Mouse (Mus musculus) liver, postnatal 0 days (tissue): ENCODE data around the gene Fam83d. TPM values are rescaled to one million over a fixed set of nuclear protein-coding genes. Genes with fewer than 3 reads are reported as not detected.
A peak's percentile ranks its signal among the peaks of the same experiment; 100 is the strongest.

ENCODE experiments used
- ATAC-seq: fragments of 200-750 bp; cut with Nextera tagmentation; 2 replicates; pipeline ENCODE4 v1.8.0; 2017; ENCODE audit warnings: mild to moderate bottlenecking, moderate library complexity
- DNase-seq: peaks from one replicate; pipeline ENCODE4 v3.0.0-alpha.2; 2016
- H3K27ac ChIP-seq: fragments of 300-500 bp; sonication (generic); 2 replicates; pipeline ENCODE4 v1.5.1; 2014; ENCODE audit warnings: antibody characterized with exemption, moderate library complexity, mild to moderate bottlenecking, low read depth
- H3K27me3 ChIP-seq: fragments of 300-500 bp; sonication (generic); 2 replicates; pipeline ENCODE4 v1.6.1; 2014; ENCODE audit warnings: low read length, control low read depth, mixed read lengths; ENCODE audit not compliant: insufficient read depth
- H3K36me3 ChIP-seq: fragments of 300-500 bp; sonication (generic); replicated peaks from 2 replicates; pipeline ENCODE4 v1.6.1; 2014; ENCODE audit warnings: mild to moderate bottlenecking, control low read depth, low read length, moderate library complexity, mixed read lengths; ENCODE audit not compliant: insufficient read depth
- H3K4me1 ChIP-seq: fragments of 300-500 bp; sonication (generic); 2 replicates; pipeline ENCODE4 v1.6.1; 2014; ENCODE audit warnings: antibody characterized with exemption, mild to moderate bottlenecking, control low read depth; ENCODE audit not compliant: insufficient read depth
- H3K4me2 ChIP-seq: fragments of 300-500 bp; sonication (generic); 2 replicates; pipeline ENCODE4 v1.6.1; 2014; ENCODE audit warnings: low read depth, mild to moderate bottlenecking, low read length, moderate library complexity, mixed read lengths
- H3K4me3 ChIP-seq: fragments of 300-500 bp; sonication (generic); 2 replicates; pipeline ENCODE4 v1.5.1; 2014; ENCODE audit warnings: low read depth, low read length
- H3K9ac ChIP-seq: fragments of 300-500 bp; sonication (generic); replicated peaks from 2 replicates; pipeline ENCODE4 v1.6.1; 2014; ENCODE audit warnings: mild to moderate bottlenecking, moderate library complexity
- H3K9me3 ChIP-seq: fragments of 300-500 bp; sonication (generic); 2 replicates; pipeline ENCODE4 v1.6.1; 2016; ENCODE audit warnings: mild to moderate bottlenecking, control low read depth, low read length, mixed read lengths
- CTCF ChIP-seq: sonication (generic); IDR thresholded peaks from 2 replicates; pipeline ENCODE4 v1.5.1; 2016; ENCODE audit warnings: antibody characterized with exemption, low read depth
- EP300 ChIP-seq: IDR thresholded peaks from 2 replicates; pipeline ENCODE4 v1.6.1; 2016; ENCODE audit warnings: antibody characterized with exemption, low read depth, mild to moderate bottlenecking
- WGBS: fragments of 180-500 bp; shearing (Covaris S2); extraction: QIAGEN DNeasy Blood & Tissue Kit; methylation state at CpG from one replicate; pipeline ENCODE4 v1.1.7; 2014; ENCODE audit not compliant: insufficient replicate concordance; 5-methylcytosine and 5-hydroxymethylcytosine counted together
- polyA plus RNA-seq: library from polyadenylated mRNA; unstranded; fragments of >200 nt; fragmentation: Nextera tagmentation; extraction: Ambion mirVana; gene quantifications from 2 replicates; pipeline ENCODE4 v1.2.1, GENCODE M21; 2015

Gene Fam83d
- polyA plus RNA-seq, 1 experiment from 2014 or later = 5.7 TPM

- no peak overlapping the region for H3K4me3 ChIP-seq
- no peak for TF ChIP-seq CTCF
- TF ChIP-seq EP300 = no peak
- H3K9ac ChIP-seq = no peak overlapping the region
- H3K4me1 ChIP-seq = no peaks in the 10 kb centered on the region
- no peak for ATAC-seq
- no peak overlapping the region for H3K4me2 ChIP-seq
- no peak overlapping the region for H3K27ac ChIP-seq
- H3K27me3 ChIP-seq = no peaks in the 10 kb centered on the region
- WGBS = 80% methylated on average over 8 of the region's 8 CpGs
- H3K9me3 ChIP-seq = no peaks in the 10 kb centered on the region
- peaks cover 10% of the 10 kb centered on the region for H3K36me3 ChIP-seq
- no peak for DNase-seq
These were observed 35.7 kb downstream of the Fam83d start for GRCm38 (mm10) chr2:158803575-158803974.

GRCm38 (mm10) chr2:158815686-158816085, 47.8 kb downstream of the Fam83d start:
- TF ChIP-seq CTCF = no peak
- TF ChIP-seq EP300 = no peak
- H3K27ac ChIP-seq = no peak overlapping the region
- no peak for ATAC-seq
- no peaks in the 10 kb centered on the region for H3K9me3 ChIP-seq
- no peak overlapping the region for H3K9ac ChIP-seq
- H3K4me2 ChIP-seq = no peak overlapping the region
- H3K4me1 ChIP-seq = no peaks in the 10 kb centered on the region
- peaks cover 21% of the 10 kb centered on the region for H3K36me3 ChIP-seq
- no peaks in the 10 kb centered on the region for H3K27me3 ChIP-seq
- no peak for DNase-seq
- no peak overlapping the region for H3K4me3 ChIP-seq

- Histone ChIP-seq H3K4me1 (no peaks in the 10 kb centered on the region), H3K9me3 (no peaks in the 10 kb centered on the region), H3K36me3 (peaks cover 22% of the 10 kb centered on the region), H3K27me3 (no peaks in the 10 kb centered on the region), H3K4me3 (no peak overlapping the region), H3K9ac (no peak overlapping the region), H3K27ac (no peak overlapping the region), H3K4me2 (no peak overlapping the region)
- ATAC-seq (no peak), DNase-seq (no peak)
- WGBS = 81% methylated on average over 4 of the region's 4 CpGs
- TF ChIP-seq CTCF = no peak
- no peak for TF ChIP-seq EP300
These were observed 48.3 kb downstream of the Fam83d start for GRCm38 (mm10) chr2:158816239-158816638.

- DNase-seq (no peak), ATAC-seq (no peak)
- Histone ChIP-seq H3K4me2 (no peak overlapping the region), H3K9me3 (no peaks in the 10 kb centered on the region), H3K4me1 (no peaks in the 10 kb centered on the region), H3K36me3 (peaks cover 23% of the 10 kb centered on the region), H3K9ac (no peak overlapping the region), H3K4me3 (no peak overlapping the region), H3K27ac (no peak overlapping the region), H3K27me3 (no peaks in the 10 kb centered on the region)
- TF ChIP-seq CTCF (no peak), EP300 (no peak)
- 84% methylated on average over 8 of the region's 8 CpGs for WGBS
These were observed 49.8 kb downstream of the Fam83d start for GRCm38 (mm10) chr2:158817708-158818107.

GRCm38 (mm10) chr2:158828124-158828523, 60.2 kb downstream of the Fam83d start:
- no peaks in the 10 kb centered on the region for H3K9me3 ChIP-seq
- no peak overlapping the region for H3K27ac ChIP-seq
- DNase-seq (no peak), ATAC-seq (no peak)
- no peak overlapping the region for H3K9ac ChIP-seq
- no peak for TF ChIP-seq EP300
- peak; percentile 20; the same call in 1 of the 2 replicates for TF ChIP-seq CTCF
- peaks cover 29% of the 10 kb centered on the region for H3K36me3 ChIP-seq
- H3K27me3 ChIP-seq = no peaks in the 10 kb centered on the region
- no peak overlapping the region for H3K4me2 ChIP-seq
- 81% methylated on average over 2 of the region's 2 CpGs for WGBS
- no peaks in the 10 kb centered on the region for H3K4me1 ChIP-seq
- no peak overlapping the region for H3K4me3 ChIP-seq

- peaks cover 37% of the 10 kb centered on the region for H3K36me3 ChIP-seq
- no peak overlapping the region for H3K9ac ChIP-seq
- no peak for TF ChIP-seq EP300
- no peak for TF ChIP-seq CTCF
- ATAC-seq (no peak), DNase-seq (no peak)
- H3K9me3 ChIP-seq = no peaks in the 10 kb centered on the region
- 73% methylated on average over 6 of the region's 6 CpGs for WGBS
- H3K27ac ChIP-seq = no peak overlapping the region
- no peaks in the 10 kb centered on the region for H3K27me3 ChIP-seq
- H3K4me1 ChIP-seq = no peaks in the 10 kb centered on the region
- no peak overlapping the region for H3K4me3 ChIP-seq
- no peak overlapping the region for H3K4me2 ChIP-seq
These were observed 61.9 kb downstream of the Fam83d start for GRCm38 (mm10) chr2:158829746-158830145.

- Histone ChIP-seq H3K4me3 (no peak overlapping the region), H3K4me2 (no peak overlapping the region), H3K27ac (no peak overlapping the region), H3K4me1 (no peaks in the 10 kb centered on the region), H3K9me3 (no peaks in the 10 kb centered on the region), H3K36me3 (peaks cover 43% of the 10 kb centered on the region), H3K27me3 (no peaks in the 10 kb centered on the region), H3K9ac (no peak overlapping the region)
- WGBS = 83% methylated on average over 5 of the region's 5 CpGs
- no peak for DNase-seq
- no peak for ATAC-seq
- no peak for TF ChIP-seq CTCF
- TF ChIP-seq EP300 = no peak
These were observed 65.3 kb downstream of the Fam83d start for GRCm38 (mm10) chr2:158833221-158833620.
